Mouse (Mus musculus) cortical plate, adult 2 months (tissue): ENCODE data around the gene Arhgap23.

Source experiments
- CTCF ChIP-seq: fragments of 200-500 bp; IDR thresholded peaks from 2 replicates; pipeline ENCODE4 v1.5.1; 2011; ENCODE audit warnings: mild to moderate bottlenecking, control low read depth, low read length; ENCODE audit not compliant: insufficient read depth; ENCODE audit errors: extremely low read depth
- POLR2A ChIP-seq: fragments of 200-500 bp; IDR thresholded peaks from 2 replicates; pipeline ENCODE4 v1.6.1; 2011; ENCODE audit warnings: mild to moderate bottlenecking, low read length, control low read depth; ENCODE audit not compliant: insufficient read depth; ENCODE audit errors: extremely low read depth

GRCm38 (mm10) chr11:97428726-97429077 is 13.4 kb downstream of the Arhgap23 start:
- TF ChIP-seq CTCF, result no peak
- TF ChIP-seq POLR2A, result no peak
